Mouse (Mus musculus) heart, postnatal 0 days (tissue): ENCODE measurements around the gene Klk5.

Source experiments
- CTCF ChIP-seq: IDR thresholded peaks from 2 replicates; pipeline ENCODE4 v1.5.1; 2016; ENCODE audit warnings: antibody characterized with exemption, control low read depth, low read depth
- EP300 ChIP-seq: IDR thresholded peaks from 2 replicates; pipeline ENCODE4 v1.6.1; 2016; ENCODE audit warnings: antibody characterized with exemption, low read depth

- no peak for TF ChIP-seq CTCF
- TF ChIP-seq EP300: no peak
Measured at GRCm38 (mm10) chr7:43816746-43817145, 25.0 kb upstream of the Klk5 start.
